Mouse (Mus musculus): ENCODE measurements around the gene Nes.

The Nes gene

DNA sequence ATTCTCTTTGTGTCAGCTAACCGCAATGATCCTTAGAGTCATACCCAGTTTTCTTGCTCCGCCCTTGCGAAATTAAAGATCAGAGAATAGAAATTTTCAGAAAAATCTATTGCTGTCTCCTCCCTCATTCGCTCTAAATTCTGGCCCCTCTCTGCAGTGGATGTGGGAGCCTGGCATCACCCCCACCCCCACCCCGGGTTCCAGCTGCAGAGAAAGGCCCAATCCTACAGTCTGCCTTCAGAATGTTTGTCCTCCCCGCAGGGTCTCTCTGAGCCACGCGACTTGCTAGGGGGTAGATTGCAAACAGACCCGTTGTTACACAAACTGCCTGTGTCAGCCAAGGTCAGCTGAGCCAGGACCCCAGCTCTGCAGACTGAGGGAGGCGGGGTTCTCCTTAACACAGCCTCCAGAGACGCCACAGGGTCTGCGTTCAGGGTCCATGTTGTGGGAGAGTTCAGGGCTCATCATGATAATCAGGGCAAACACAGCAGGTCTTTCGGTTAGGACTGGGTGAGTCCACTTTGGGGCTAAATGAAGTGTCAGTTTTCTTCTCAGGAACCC, 20.8 kb upstream of the Nes start:
- DNase-seq (ENCODE audit: low read depth, low spot score), result peak; percentile 55

- no peak for DNase-seq (ENCODE audit: low read depth, low spot score)
Observed at GRCm38 (mm10) chr3:87951946-87952345, 18.9 kb upstream of the Nes start.

- peak; percentile 56 for DNase-seq (ENCODE audit: low read depth, low spot score)
Observed at GRCm38 (mm10) chr3:87952440-87952839, 18.4 kb upstream of the Nes start.

GRCm38 (mm10) chr3:87958056-87958455, 12.8 kb upstream of the Nes start:
- DNase-seq (ENCODE audit: low read depth, low spot score), result no peak

DNA sequence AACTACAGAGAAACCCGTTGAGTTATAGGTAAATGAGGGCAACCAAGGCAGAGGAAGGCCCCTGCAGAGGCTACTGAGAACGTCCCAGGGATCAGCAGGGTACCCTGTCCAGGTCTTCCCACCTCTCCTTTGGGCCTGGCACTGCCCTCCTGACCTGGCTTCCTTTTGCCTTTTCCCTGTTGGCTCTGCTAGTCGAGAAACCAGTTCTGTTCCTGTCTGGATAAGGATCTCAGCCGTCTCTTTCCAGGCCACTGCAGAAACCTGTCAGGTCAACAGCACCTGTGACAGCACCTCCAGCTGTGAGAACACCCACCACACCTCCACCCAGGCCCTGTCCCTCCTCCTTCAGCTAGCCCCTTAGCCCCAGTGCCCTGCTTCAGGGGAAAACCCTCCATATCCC, 12.4 kb upstream of the Nes start:
- DNase-seq (ENCODE audit: low read depth, low spot score), result no peak

- DNase-seq (ENCODE audit: low read depth, low spot score), result no peak
Observed at GRCm38 (mm10) chr3:87958967-87959366, 11.9 kb upstream of the Nes start.

GRCm38 (mm10) chr3:87959371-87959770, 11.5 kb upstream of the Nes start:
- DNase-seq (ENCODE audit: low read depth, low spot score), result no peak

GRCm38 (mm10) chr3:87960191-87960585, 10.7 kb upstream of the Nes start:
- DNase-seq (ENCODE audit: low read depth, low spot score), result no peak

GRCm38 (mm10) chr3:87960586-87961191, 10.2 kb upstream of the Nes start:
- DNase-seq (ENCODE audit: low read depth, low spot score), result peak; percentile 96

- peak; percentile 83 for DNase-seq (ENCODE audit: low read depth, low spot score)
Observed at GRCm38 (mm10) chr3:87970184-87970938, 517 bp upstream of the Nes start.

DNA sequence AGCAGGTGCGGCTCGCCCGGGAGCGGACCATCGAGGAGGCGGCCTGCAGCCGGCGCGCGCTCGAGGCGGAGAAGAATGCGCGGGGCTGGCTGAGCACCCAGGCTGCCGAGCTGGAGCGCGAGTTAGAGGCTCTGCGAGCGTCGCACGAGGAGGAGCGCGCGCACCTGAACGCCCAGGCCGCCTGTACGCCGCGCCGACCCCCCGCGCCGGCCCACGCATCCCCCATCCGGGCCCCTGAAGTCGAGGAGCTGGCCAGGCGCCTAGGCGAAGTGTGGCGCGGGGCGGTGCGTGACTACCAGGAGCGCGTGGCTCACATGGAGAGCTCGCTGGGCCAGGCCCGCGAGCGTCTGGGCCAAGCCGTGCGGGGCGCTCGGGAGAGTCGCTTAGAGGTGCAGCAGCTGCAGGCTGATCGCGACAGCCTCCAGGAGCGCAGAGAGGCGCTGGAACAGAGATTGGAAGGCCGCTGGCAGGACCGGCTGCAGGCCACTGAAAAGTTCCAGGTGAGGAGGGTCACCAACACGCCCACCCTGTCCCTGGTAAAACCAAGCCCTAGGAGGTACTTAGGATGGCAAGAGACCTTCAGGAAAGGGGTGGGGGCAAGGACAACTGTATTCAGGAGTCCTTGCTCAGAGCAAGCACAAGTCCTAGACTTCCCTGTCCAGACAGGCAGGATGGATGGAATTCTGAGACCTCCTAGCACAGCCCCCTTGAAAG, 768 bp downstream of the Nes start:
- DNase-seq (ENCODE audit: low read depth, low spot score), result no peak

DNA sequence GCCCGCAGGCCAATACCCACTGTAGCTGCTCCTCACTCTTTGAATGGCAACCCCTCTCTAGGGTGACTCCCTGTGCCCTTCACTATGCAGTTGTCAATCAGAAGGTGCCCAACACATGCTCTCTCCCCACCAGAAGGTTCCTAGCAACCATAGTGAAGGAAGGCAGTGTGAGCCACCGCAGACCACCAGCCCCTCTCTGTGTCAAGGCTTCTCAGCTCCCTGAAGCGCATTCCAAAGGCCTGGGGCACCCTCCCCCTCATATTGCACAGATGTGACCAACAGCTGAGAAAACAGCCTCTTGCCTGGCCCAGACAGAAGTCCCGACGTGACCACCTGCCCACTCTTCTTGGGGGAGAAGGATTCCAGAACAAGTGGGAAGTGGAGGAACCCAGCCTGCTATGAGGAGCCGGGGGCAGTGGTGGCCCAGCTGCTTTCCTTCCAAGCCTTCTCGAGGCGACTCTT, 1.4 kb downstream of the Nes start:
- peak; percentile 77 for DNase-seq (ENCODE audit: low read depth, low spot score)

GRCm38 (mm10) chr3:87972776-87973175, 1.9 kb downstream of the Nes start:
- DNase-seq (ENCODE audit: low read depth, low spot score), result no peak

GRCm38 (mm10) chr3:87973593-87974380, 2.9 kb downstream of the Nes start:
- DNase-seq (ENCODE audit: low read depth, low spot score), result no peak

DNA sequence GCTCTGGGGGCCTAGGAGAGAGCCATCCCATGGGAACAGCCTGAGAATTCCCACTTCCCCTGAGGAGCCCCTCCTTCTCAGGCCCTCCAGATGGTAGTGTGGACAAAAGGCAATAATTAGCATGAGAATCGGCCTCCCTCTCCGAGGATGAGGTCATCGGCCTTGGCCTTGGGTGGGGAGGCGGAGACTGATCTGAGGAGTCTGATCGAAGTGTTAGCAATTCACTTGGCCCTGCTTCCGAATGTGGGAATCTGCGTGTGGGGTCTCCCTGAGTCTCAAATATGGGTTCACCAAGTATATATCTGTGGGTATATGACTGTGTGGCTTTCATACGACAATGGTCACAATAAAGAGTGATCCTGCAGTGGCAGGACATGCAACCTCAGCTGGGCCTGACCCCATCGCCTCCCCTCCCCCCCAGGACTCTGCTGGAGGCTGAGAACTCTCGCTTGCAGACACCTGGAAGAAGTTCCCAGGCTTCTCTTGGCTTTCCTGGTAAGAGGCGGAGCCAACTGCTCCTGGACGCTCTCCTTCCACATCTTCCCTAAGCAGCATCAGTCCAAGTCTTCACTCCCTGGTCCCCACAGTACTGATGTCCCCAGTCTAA, 3.6 kb downstream of the Nes start:
- peak; percentile 88 for DNase-seq (ENCODE audit: low read depth, low spot score)

- DNase-seq (ENCODE audit: low read depth, low spot score), result no peak
Observed at GRCm38 (mm10) chr3:87979493-87979892, 8.6 kb downstream of the Nes start.

GRCm38 (mm10) chr3:87980085-87980484, 9.2 kb downstream of the Nes start:
- DNase-seq (ENCODE audit: low read depth, low spot score), result no peak

DNA sequence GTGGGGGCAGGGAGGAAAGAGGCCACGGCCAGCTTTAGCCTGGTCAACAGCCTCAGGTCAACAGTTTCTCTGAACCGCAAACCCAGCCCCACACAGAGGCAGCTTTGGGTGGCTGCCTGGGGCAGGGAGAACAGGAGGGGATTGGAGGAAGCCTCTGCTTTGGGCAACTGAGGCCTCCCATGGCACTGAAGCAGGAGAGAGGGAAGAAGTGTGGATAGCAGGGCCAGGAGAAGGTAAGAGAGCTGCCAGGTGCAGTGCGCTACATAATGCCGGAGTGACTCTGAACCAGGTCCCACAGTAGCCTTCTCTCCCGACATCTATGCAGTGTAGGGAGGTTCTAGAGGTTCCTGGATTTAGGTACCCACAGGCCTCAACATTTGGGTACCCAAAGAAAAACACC, 9.8 kb downstream of the Nes start:
- no peak for DNase-seq (ENCODE audit: low read depth, low spot score)

GRCm38 (mm10) chr3:87981214-87981760, 10.4 kb downstream of the Nes start:
- no peak for DNase-seq (ENCODE audit: low read depth, low spot score)

- no peak for DNase-seq (ENCODE audit: low read depth, low spot score)
Observed at GRCm38 (mm10) chr3:87981894-87982835, 11.3 kb downstream of the Nes start.

All from mesoderm, embryonic 11.5 days (tissue).